Mouse (Mus musculus) stomach, postnatal 0 days (tissue): Measurements from ENCODE around the gene Chrna4. TPM values are rescaled to one million over a fixed set of nuclear protein-coding genes. Genes with fewer than 3 reads are reported as not detected.

Source experiments
- ATAC-seq: fragments of 200-750 bp; cut with Nextera tagmentation; 2 replicates; pipeline ENCODE4 v1.8.0; 2017; ENCODE audit not compliant: low FRiP score, low TSS enrichment
- DNase-seq: peaks from one replicate; pipeline ENCODE4 v3.0.0-alpha.2; 2016; ENCODE audit warnings: low spot score
- H3K27ac ChIP-seq: fragments of 300-500 bp; sonication (generic); replicated peaks from 2 replicates; pipeline ENCODE4 v1.5.1; 2014; ENCODE audit warnings: mild to moderate bottlenecking, control low read depth
- H3K27me3 ChIP-seq: fragments of 300-500 bp; sonication (generic); 2 replicates; pipeline ENCODE4 v1.6.1; 2014; ENCODE audit warnings: low read length; ENCODE audit not compliant: control insufficient read depth, insufficient read depth
- H3K36me3 ChIP-seq: fragments of 300-500 bp; sonication (generic); 2 replicates; pipeline ENCODE4 v1.6.1; 2014; ENCODE audit warnings: low read length, mixed read lengths; ENCODE audit not compliant: control insufficient read depth, insufficient read depth
- H3K4me1 ChIP-seq: fragments of 300-500 bp; sonication (generic); replicated peaks from 2 replicates; pipeline ENCODE4 v1.6.1; 2014; ENCODE audit warnings: antibody characterized with exemption; ENCODE audit not compliant: control insufficient read depth, insufficient read depth
- H3K4me2 ChIP-seq: fragments of 300-500 bp; sonication (generic); replicated peaks from 2 replicates; pipeline ENCODE4 v1.6.1; 2014; ENCODE audit warnings: low read depth, mild to moderate bottlenecking, control low read depth, moderate library complexity
- H3K4me3 ChIP-seq: fragments of 300-500 bp; sonication (generic); 2 replicates; pipeline ENCODE4 v1.5.1; 2014; ENCODE audit warnings: low read depth, low read length, control low read depth
- H3K9ac ChIP-seq: fragments of 300-500 bp; sonication (generic); 2 replicates; pipeline ENCODE4 v1.6.1; 2014; ENCODE audit warnings: mild to moderate bottlenecking, low read length, control low read depth, mixed read lengths
- H3K9me3 ChIP-seq: fragments of 300-500 bp; sonication (generic); 2 replicates; pipeline ENCODE4 v1.6.1; 2016; ENCODE audit warnings: low read length; ENCODE audit not compliant: control insufficient read depth
- CTCF ChIP-seq: IDR thresholded peaks from 2 replicates; pipeline ENCODE4 v1.5.1; 2016; ENCODE audit warnings: antibody characterized with exemption, low read depth, mild to moderate bottlenecking, moderate library complexity
- EP300 ChIP-seq: optimal IDR thresholded peaks from 2 replicates; pipeline ENCODE3; 2016; ENCODE audit warnings: antibody characterized with exemption
- WGBS: fragments of 180-500 bp; shearing (Covaris S2); extraction: QIAGEN DNeasy Blood & Tissue Kit; methylation state at CpG from one replicate; pipeline ENCODE4 v1.1.7; 2014; 5-methylcytosine and 5-hydroxymethylcytosine counted together
- polyA plus RNA-seq: library from polyadenylated mRNA; unstranded; fragments of >200 nt; fragmentation: Nextera tagmentation; extraction: Ambion mirVana; gene quantifications from 2 replicates; pipeline ENCODE4 v1.2.1, GENCODE M21; 2015

Chrna4 gene
- polyA plus RNA-seq, 1 experiment from 2014 or later = 0.18 TPM

DNA sequence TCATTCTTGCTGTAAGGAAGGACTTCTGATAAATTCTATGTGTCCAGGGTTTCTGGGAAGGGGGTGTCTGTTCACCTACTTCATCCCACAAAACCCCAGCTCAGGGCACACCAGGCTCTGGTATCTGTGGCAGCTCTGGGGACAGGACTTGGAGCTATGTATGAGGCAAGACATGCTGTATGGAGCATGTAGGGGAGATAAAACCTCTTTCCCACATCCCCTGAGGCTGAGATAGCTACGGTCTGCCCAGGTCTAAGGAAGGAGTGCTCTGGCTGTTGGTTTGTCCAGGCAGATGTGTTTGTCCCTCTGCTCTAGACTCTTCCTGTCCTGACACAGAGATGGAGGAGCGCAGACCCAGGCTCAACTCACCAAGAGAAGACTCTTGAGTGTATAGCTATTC lies 35.6 kb upstream of the Chrna4 start:
- H3K27me3 ChIP-seq = no peaks in the 10 kb centered on the region
- DNase-seq = no peak
- WGBS = 86% methylated on average over 2 of the region's 2 CpGs
- no peak overlapping the region for H3K4me2 ChIP-seq
- TF ChIP-seq EP300 (no peak), CTCF (no peak)
- H3K27ac ChIP-seq = no peak overlapping the region
- H3K4me1 ChIP-seq = no peaks in the 10 kb centered on the region
- no peak overlapping the region for H3K9ac ChIP-seq
- ATAC-seq = no peak
- no peak overlapping the region for H3K4me3 ChIP-seq
- H3K36me3 ChIP-seq = no peaks in the 10 kb centered on the region
- H3K9me3 ChIP-seq = no peaks in the 10 kb centered on the region

DNA sequence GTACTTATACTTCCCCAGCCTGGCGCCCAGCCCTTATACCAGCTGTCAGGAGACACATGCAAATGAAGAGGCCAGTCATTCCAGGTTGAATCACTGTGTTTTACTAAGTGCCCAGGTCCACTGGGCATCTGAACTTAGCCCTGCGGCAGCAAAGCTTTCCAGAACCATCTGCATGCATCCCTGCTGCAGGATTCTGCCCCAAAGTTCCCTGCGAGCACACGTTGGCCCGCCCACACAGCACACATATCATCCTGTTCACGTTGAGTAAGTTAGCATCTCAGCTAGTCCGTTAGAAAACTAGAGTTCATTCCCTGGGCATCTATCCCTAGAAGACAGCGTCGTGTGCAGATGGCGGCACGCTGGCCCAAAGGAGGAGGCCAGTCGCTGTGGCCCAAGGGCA lies 32.2 kb upstream of the Chrna4 start:
- H3K4me3 ChIP-seq = no peak overlapping the region
- no peak for DNase-seq
- 83% methylated on average over 12 of the region's 12 CpGs for WGBS
- H3K4me2 ChIP-seq = no peak overlapping the region
- H3K9ac ChIP-seq = no peak overlapping the region
- TF ChIP-seq CTCF (no peak), EP300 (no peak)
- H3K27me3 ChIP-seq = no peaks in the 10 kb centered on the region
- H3K36me3 ChIP-seq = no peaks in the 10 kb centered on the region
- H3K27ac ChIP-seq = no peak overlapping the region
- H3K9me3 ChIP-seq = no peaks in the 10 kb centered on the region
- ATAC-seq = no peak
- no peaks in the 10 kb centered on the region for H3K4me1 ChIP-seq

DNA sequence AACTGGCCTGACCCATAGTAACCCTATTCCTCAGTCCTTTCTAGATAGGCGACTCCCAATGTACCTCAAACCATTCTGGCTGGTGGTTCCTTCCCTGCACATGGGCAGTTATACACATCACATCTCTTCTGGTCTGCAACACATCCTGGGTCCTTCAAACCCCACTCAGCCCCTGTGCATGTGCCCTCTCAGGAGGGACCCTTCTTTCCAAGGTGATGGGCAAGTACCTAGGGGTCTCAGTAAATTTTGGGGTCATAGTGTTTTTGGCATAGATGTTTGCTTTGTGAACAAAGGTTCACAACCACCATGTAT lies 29.0 kb upstream of the Chrna4 start:
- H3K9me3 ChIP-seq = no peaks in the 10 kb centered on the region
- no peaks in the 10 kb centered on the region for H3K27me3 ChIP-seq
- H3K4me3 ChIP-seq = no peak overlapping the region
- ATAC-seq (no peak; the same call in 1 of the 2 replicates), DNase-seq (no peak)
- H3K36me3 ChIP-seq = no peaks in the 10 kb centered on the region
- H3K4me2 ChIP-seq = no peak overlapping the region
- H3K9ac ChIP-seq = no peak overlapping the region
- H3K27ac ChIP-seq = no peak overlapping the region
- TF ChIP-seq CTCF (no peak), EP300 (no peak)
- H3K4me1 ChIP-seq = no peaks in the 10 kb centered on the region
- 4% methylated on average over 1 of the region's 1 CpGs for WGBS

DNA sequence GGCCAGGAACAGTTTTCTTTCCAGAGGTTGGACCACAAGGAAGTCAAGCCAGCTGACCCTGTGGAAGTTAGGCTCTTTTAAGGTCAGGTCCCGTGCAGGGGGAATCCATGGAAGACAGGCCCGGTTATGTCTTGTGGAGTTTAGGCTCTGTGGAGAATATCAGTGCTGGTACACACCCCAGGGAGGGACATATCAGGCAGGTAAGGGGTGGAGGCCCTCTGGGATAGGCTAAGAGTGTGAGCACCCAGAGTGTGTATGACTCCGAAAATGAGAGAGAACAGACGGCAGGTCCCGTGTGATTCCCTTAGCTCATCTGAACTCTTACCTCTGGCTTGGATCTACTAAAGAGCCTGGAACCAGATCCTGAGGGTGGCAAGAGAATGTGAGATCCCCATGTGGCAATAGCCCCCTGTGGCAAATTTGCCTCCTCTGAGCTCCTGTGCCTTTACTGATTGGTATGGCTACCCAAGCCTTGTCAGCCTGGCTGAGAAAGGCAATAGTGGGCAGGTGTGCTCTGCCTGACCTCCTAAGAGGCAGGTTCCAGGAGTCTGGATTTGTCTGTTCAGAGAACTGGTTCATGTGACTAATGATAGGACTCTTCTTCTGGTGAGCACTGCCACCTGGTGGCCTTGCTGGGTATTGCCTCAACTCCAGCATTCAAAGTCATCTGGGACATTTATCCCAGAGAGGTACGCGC lies 28.5 kb upstream of the Chrna4 start:
- Histone ChIP-seq H3K27ac (no peak overlapping the region), H3K4me2 (no peak overlapping the region), H3K36me3 (no peaks in the 10 kb centered on the region), H3K4me3 (no peak overlapping the region), H3K9me3 (no peaks in the 10 kb centered on the region), H3K4me1 (no peaks in the 10 kb centered on the region), H3K9ac (no peak overlapping the region), H3K27me3 (no peaks in the 10 kb centered on the region)
- TF ChIP-seq EP300 (no peak), CTCF (peak; percentile 93)
- 51% methylated on average over 7 of the region's 7 CpGs for WGBS
- peak; percentile 57 for ATAC-seq
- DNase-seq = peak; percentile 85

DNA sequence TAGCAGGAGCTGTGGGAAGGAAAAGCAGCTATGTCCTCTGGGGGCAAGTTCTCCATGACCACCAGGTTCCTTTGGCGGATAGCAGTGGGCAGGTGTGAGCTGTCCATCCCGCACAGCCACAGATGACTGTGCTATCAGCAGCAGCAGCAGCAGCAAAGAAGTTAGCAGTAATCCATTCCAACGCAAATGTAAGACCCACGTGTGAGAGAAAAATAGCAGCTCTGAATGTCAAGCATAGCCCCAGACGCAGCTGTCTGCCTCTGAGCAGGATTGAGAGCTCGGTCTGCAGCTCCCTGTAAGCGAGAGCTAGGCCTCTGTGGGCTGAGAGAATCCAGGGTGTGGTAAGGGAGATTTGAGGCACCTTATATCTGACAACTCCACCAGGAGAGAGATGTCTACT lies 26.8 kb upstream of the Chrna4 start:
- Histone ChIP-seq H3K27me3 (no peaks in the 10 kb centered on the region), H3K4me2 (no peak overlapping the region), H3K9ac (no peak overlapping the region), H3K4me3 (no peak overlapping the region), H3K9me3 (no peaks in the 10 kb centered on the region), H3K4me1 (no peaks in the 10 kb centered on the region), H3K27ac (no peak overlapping the region), H3K36me3 (no peaks in the 10 kb centered on the region)
- TF ChIP-seq CTCF (no peak), EP300 (no peak)
- WGBS = 45% methylated on average over 7 of the region's 7 CpGs
- DNase-seq (no peak), ATAC-seq (no peak)

DNA sequence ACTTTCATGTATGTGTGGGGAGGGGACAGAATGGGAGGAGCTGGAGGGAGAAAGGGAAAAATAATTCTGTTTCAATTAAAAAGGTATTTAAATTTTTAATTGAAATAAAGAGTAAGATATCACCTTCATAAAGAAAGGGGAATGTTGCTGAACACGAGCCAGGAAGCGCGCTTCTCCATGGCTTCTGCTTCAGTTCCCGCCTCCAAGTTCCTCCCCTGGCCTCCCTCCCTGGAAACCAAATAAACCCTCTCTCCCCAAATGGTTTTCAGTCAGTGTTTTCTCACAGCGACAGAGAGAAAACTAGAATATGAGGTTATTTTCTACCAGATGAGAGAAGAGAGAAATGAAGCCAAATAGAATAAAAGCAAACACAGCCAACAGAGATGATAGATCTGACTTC lies 25.2 kb upstream of the Chrna4 start:
- ATAC-seq (no peak), DNase-seq (no peak)
- 48% methylated on average over 5 of the region's 5 CpGs for WGBS
- Histone ChIP-seq H3K4me2 (no peak overlapping the region), H3K9ac (no peak overlapping the region), H3K27me3 (no peaks in the 10 kb centered on the region), H3K4me3 (no peak overlapping the region), H3K36me3 (no peaks in the 10 kb centered on the region), H3K27ac (no peak overlapping the region), H3K4me1 (no peaks in the 10 kb centered on the region), H3K9me3 (no peaks in the 10 kb centered on the region)
- no peak for TF ChIP-seq EP300
- no peak for TF ChIP-seq CTCF
